Mouse (Mus musculus) frontal cortex, postnatal 36 days (tissue): ENCODE data around the gene Lmbr1l.
"Not testable (repeated sequence)": the region's sequence is repeated elsewhere in the genome, so short reads cannot be mapped to it uniquely, and the experiment has no call there.

Experiments used
- DNase-seq, 2 experiments: peaks; one replicate each; pipeline ENCODE4 v3.0.0; 2022; ENCODE audit warnings: low spot score in 2 of 2

Lmbr1l gene

DNA sequence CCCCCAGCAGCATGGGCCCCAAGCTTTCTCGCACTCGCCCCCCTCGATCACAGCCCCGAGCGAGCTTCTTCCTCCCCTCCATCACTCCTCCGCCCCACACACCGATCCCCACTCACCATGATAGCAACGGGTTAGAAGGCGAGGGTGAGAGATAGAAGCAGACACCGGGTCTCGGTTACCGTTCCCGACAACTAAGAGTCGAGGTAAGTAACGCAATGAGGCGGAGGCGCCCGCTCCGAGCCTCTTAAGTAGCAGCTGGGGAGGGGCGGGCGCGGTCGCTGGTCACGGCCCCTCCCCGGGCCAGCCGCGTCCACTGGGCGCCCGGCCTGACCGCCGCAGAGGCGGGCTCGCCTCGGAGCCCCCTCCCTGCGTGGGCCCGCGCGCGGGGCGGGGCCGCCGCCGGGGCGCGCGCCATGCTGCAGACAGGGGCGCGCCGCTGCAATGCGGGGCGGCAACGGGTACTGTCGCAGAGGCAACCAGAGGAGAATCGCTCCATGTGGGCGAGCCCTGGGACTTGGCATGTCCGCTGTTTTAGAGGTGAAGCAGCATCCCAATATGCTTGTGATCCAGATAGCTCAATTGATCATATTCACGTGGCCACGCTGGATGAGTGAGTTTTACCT is 16.3 kb upstream of the Lmbr1l start, which contains the start of gene Tuba1b:
Gene Tuba1b (minus strand): TSS at position 349 of the 623 bp plus-strand sequence.
- peak; percentile 87 to 92 for DNase-seq

DNA sequence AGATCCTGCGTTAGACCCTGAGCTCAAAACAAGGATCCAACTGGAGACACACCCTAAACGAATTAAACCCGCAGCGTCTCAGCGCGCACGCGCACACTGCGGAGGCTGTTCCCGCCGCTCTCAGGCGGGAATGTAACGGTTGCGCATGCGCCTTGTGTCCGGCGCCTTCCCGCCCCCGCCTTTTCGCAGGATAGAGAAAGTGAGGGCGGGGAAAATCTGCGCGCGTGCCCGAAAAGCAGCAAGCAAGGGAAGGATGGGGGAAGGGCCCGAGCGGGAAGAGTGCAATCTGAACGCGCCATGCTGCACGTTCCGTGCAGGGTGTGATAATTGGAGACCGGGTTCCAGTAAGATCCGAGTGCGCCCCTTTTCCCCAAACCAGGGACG is 15.8 kb upstream of the Lmbr1l start:
- peak; percentile 92 to 97 for DNase-seq

GRCm38 (mm10) chr15:98933004-98933671 is 15.1 kb upstream of the Lmbr1l start:
- not testable (repeated sequence) for DNase-seq

DNA sequence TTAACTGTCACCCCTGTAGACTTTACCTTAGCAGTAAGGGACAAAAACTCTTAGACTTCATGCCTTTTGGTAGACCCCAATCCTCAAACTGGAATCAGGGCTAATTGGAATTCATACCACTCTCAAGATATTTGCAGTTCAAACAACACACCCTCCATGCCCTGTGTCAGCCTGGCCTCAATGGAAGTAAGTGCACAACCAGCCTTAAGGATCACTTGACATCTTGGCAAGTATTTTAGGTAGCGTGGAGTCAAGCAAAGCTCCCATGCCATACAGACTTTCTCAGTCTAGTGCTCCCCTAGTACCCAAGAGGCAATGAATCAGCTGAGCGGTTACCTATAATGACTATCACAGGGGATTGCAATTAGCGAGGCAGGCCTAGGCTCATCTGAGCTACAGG is 13.0 kb upstream of the Lmbr1l start:
- no peak for DNase-seq

- no peak for DNase-seq
These were observed 12.1 kb upstream of the Lmbr1l start for GRCm38 (mm10) chr15:98930017-98930734.

DNA sequence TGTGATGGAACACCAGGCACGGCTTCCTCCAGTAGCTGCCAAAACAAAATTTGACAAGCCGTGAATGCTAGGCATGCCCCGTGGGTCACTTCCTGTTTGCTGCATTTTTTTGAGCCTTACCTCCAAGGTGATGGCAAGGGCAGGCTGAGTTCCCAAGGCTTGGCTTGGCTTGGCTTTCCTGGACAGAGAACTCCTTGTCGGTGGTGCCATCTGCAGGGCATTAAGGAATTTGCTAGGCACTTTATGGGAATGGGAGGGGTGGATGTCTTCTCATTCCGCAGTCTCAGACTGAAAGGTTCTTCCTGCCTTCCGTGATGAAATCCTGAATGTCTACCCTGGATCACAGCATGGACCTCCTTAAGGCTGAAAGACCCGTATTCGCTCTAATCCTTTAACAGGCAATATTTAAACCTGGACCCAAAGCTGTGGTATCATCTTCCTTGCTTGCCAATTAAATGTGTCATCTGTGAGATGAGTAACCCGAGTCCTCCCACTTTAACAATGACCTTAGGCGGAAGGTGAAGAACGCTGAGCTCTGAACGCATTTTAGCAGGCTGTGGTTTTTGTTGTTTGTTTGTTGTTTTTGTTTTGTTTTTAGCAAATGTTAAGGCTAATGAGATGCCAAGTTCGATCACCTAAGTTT is 10.7 kb upstream of the Lmbr1l start:
- DNase-seq: peak; percentile 66 to 76

DNA sequence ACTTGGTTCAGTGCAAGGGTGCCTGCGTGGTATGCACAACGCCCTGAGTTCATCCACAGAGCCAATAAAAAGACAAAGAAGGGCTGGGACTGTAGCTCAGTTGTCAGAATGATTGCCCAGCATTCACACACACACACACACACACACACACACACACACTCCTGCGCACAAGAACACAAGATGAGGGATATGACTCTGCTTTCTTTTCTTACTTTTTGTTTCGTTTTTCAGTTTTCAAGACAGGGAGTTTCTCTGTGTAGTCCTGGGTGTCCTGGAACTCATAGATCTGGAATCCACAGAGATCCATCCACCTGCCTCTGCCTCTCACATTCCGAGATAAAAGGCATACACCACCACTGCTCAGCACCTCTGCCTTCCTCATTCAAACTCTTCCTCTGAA is 9.5 kb upstream of the Lmbr1l start:
- DNase-seq: no peak

GRCm38 (mm10) chr15:98924682-98925081 is 6.7 kb upstream of the Lmbr1l start:
- no peak for DNase-seq

- no peak for DNase-seq
These were observed 5.1 kb upstream of the Lmbr1l start for GRCm38 (mm10) chr15:98923031-98923537.

- no peak for DNase-seq
These were observed 4.5 kb upstream of the Lmbr1l start for GRCm38 (mm10) chr15:98922581-98922980.

- no peak for DNase-seq
These were observed 3.5 kb upstream of the Lmbr1l start for GRCm38 (mm10) chr15:98921510-98921909.

GRCm38 (mm10) chr15:98918499-98918895 is 466 bp upstream of the Lmbr1l start:
- DNase-seq: not testable (repeated sequence)

- no peak for DNase-seq
These were observed 940 bp downstream of the Lmbr1l start for GRCm38 (mm10) chr15:98917091-98917490.

- no peak for DNase-seq
These were observed 2.0 kb downstream of the Lmbr1l start for GRCm38 (mm10) chr15:98916016-98916415.

- no peak for DNase-seq
These were observed 3.1 kb downstream of the Lmbr1l start for GRCm38 (mm10) chr15:98914903-98915302.

DNA sequence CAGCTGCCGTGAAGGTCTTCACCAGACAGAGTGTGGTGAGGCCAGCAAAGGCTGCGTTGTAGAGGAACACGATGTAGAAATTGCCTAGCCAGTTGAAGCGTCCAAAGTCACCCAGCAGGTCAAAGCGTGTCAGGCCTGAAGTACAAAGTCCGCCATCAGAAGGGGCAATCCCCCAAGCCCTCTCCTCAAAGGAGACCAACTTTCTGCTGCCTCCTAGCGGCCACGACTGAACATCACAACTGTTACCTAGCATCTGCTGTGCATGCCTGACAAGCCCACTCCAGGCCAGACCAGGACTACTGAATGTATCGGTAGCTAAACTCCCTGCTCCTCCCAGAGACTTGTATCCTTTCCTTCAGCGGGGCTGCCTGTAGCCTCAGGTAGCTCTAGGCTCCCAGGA is 13.3 kb downstream of the Lmbr1l start:
- DNase-seq: peak; percentile 24 to 30

DNA sequence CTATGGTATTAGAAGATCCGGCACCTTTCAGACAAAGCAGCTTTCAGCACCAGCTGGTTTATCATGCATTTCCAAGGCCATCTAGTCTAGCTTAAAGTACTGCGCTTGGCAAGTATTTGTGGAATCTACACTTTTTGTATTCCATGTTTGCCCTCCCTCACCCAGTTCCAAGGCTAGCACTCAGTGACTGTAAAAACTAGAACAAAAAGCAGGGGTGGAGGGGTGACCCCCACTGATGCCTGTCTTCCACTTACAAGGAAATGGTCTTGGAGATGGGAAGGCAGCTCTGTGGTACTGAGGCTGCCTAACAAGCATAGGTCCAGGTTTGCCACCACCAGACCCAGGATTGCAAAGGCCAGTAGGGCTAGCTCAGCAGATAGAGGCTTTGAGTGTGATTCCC is 15.4 kb downstream of the Lmbr1l start:
- DNase-seq: no peak

- DNase-seq: no peak
These were observed 16.5 kb downstream of the Lmbr1l start for GRCm38 (mm10) chr15:98901530-98901929.

- no peak for DNase-seq
These were observed 19.9 kb downstream of the Lmbr1l start, which contains the start of gene Dhh for GRCm38 (mm10) chr15:98897928-98898800. Dhh (minus strand) TSS chr15:98898540.

- DNase-seq: no peak
These were observed 20.5 kb downstream of the Lmbr1l start for GRCm38 (mm10) chr15:98897495-98897894.
